Mouse (Mus musculus) cerebellum, adult (tissue): ENCODE results near the gene Katnal1.

Experiments
- ATAC-seq: cut with Nextera tagmentation; 2 replicates; pipeline ENCODE4 v1.9.2; 2017; ENCODE audit warnings: mild to moderate bottlenecking, moderate library complexity, mixed read lengths; ENCODE audit not compliant: insufficient number of reproducible peaks, low FRiP score, low TSS enrichment

Gene Katnal1

GRCm38 (mm10) chr5:148890237-148890636 is 38.9 kb downstream of the Katnal1 start:
- no peak for ATAC-seq

- no peak for ATAC-seq
These were observed 41.1 kb downstream of the Katnal1 start for GRCm38 (mm10) chr5:148888032-148888431.

GRCm38 (mm10) chr5:148885821-148886609 is 43.1 kb downstream of the Katnal1 start:
- no peak for ATAC-seq

GRCm38 (mm10) chr5:148883671-148884070 is 45.4 kb downstream of the Katnal1 start:
- no peak for ATAC-seq

- ATAC-seq = no peak
These were observed 49.9 kb downstream of the Katnal1 start for GRCm38 (mm10) chr5:148879218-148879617.

GRCm38 (mm10) chr5:148873116-148873515 is 56.0 kb downstream of the Katnal1 start:
- no peak for ATAC-seq

- no peak for ATAC-seq
These were observed 59.5 kb downstream of the Katnal1 start for GRCm38 (mm10) chr5:148869583-148869982.

- ATAC-seq = no peak
These were observed 61.4 kb downstream of the Katnal1 start for GRCm38 (mm10) chr5:148867766-148868165.

GRCm38 (mm10) chr5:148867171-148867570 is 61.9 kb downstream of the Katnal1 start:
- no peak for ATAC-seq

GRCm38 (mm10) chr5:148866571-148866970 is 62.5 kb downstream of the Katnal1 start:
- ATAC-seq = no peak

- ATAC-seq = no peak
These were observed 65.7 kb downstream of the Katnal1 start for GRCm38 (mm10) chr5:148863409-148863808.

- ATAC-seq = no peak
These were observed 66.3 kb downstream of the Katnal1 start for GRCm38 (mm10) chr5:148862853-148863252.

GRCm38 (mm10) chr5:148862136-148862535 is 67.0 kb downstream of the Katnal1 start:
- no peak for ATAC-seq

- no peak for ATAC-seq
These were observed 71.6 kb downstream of the Katnal1 start for GRCm38 (mm10) chr5:148857522-148857921.

GRCm38 (mm10) chr5:148855047-148855446 is 74.1 kb downstream of the Katnal1 start:
- no peak for ATAC-seq

- no peak for ATAC-seq
These were observed 75.0 kb downstream of the Katnal1 start for GRCm38 (mm10) chr5:148854166-148854565.

- ATAC-seq = no peak
These were observed 79.6 kb downstream of the Katnal1 start for GRCm38 (mm10) chr5:148849516-148849915.

- ATAC-seq = no peak
These were observed 82.1 kb downstream of the Katnal1 start for GRCm38 (mm10) chr5:148847032-148847431.

- ATAC-seq = no peak
These were observed 92.1 kb downstream of the Katnal1 start for GRCm38 (mm10) chr5:148837069-148837468.

GRCm38 (mm10) chr5:148831596-148832257 is 97.4 kb downstream of the Katnal1 start:
- no peak for ATAC-seq

GRCm38 (mm10) chr5:148831141-148831547 is 98.0 kb downstream of the Katnal1 start:
- no peak for ATAC-seq

GRCm38 (mm10) chr5:148825732-148826131 is 103.4 kb downstream of the Katnal1 start:
- no peak for ATAC-seq
